Mouse (Mus musculus) limb, embryonic 12.5 days (tissue): Measurements from ENCODE around the gene Mafk. TPM values are rescaled to one million over a fixed set of nuclear protein-coding genes. Genes with fewer than 3 reads are reported as not detected.

Source experiments
- ATAC-seq: fragments of 200-750 bp; cut with Nextera tagmentation; 2 replicates; pipeline ENCODE4 v1.8.0; 2017; ENCODE audit warnings: low read depth, moderate TSS enrichment; ENCODE audit not compliant: insufficient number of reproducible peaks, insufficient read depth, low FRiP score, low TSS enrichment
- H3K27ac ChIP-seq: fragments of 300-500 bp; sonication (generic); 2 replicates; pipeline ENCODE4 v1.5.1; 2016; ENCODE audit warnings: mild to moderate bottlenecking, moderate library complexity
- H3K27me3 ChIP-seq: fragments of 300-500 bp; sonication (generic); 2 replicates; pipeline ENCODE4 v1.6.1; 2016; ENCODE audit warnings: mild to moderate bottlenecking, moderate library complexity
- H3K36me3 ChIP-seq: fragments of 300-500 bp; sonication (generic); 2 replicates; pipeline ENCODE4 v1.6.1; 2016; ENCODE audit warnings: mild to moderate bottlenecking, moderate library complexity
- H3K4me1 ChIP-seq: fragments of 300-500 bp; sonication (generic); replicated peaks from 2 replicates; pipeline ENCODE4 v1.6.1; 2016
- H3K4me2 ChIP-seq: fragments of 300-500 bp; sonication (generic); 2 replicates; pipeline ENCODE4 v1.6.1; 2016; ENCODE audit warnings: mild to moderate bottlenecking, moderate library complexity
- H3K4me3 ChIP-seq: fragments of 300-500 bp; sonication (generic); replicated peaks from 2 replicates; pipeline ENCODE4 v1.5.1; 2016; ENCODE audit warnings: mild to moderate bottlenecking
- H3K9ac ChIP-seq: fragments of 300-500 bp; sonication (generic); replicated peaks from 2 replicates; pipeline ENCODE4 v1.6.1; 2016; ENCODE audit warnings: mild to moderate bottlenecking, moderate library complexity
- H3K9me3 ChIP-seq: fragments of 300-500 bp; sonication (generic); 2 replicates; pipeline ENCODE4 v1.6.1; 2016; ENCODE audit warnings: mild to moderate bottlenecking, moderate library complexity
- WGBS: fragments of 180-500 bp; shearing (Covaris S2); methylation state at CpG from one replicate; pipeline ENCODE4 v1.1.7; 2016; 5-methylcytosine and 5-hydroxymethylcytosine counted together
- polyA plus RNA-seq: library from polyadenylated mRNA; unstranded; fragments of >200 nt; fragmentation: Nextera tagmentation; extraction: Ambion mirVana; gene quantifications from 2 replicates; pipeline ENCODE4 v1.2.1, GENCODE M21; 2016

The Mafk gene
- polyA plus RNA-seq, 1 experiment from 2014 or later: 7.0 TPM

DNA sequence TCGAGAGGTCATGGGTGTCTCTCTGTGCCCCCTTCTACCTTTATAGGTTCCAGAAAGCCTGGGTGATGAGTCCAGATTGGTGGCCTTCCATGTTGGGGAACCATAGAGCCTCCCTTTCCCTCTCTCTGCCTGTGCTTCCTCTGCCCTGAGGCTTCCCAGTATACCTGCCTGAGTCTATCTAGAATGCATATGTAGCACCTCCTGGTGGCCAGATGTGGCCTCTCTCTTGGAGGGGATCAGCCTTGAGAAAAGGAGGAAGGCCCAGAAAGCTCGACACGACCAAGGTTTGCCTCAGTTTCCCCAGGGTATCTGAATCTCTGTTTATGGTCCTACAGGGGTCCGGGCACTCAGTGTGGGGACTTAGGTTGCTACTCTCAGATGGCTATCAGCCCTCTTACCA lies 27.5 kb downstream of the Mafk start:
- whole genome bisulfite sequencing: 56% methylated on average over 4 of the region's 4 CpGs
- H3K27ac ChIP-seq: no peak overlapping the region
- no peak for ATAC-seq

DNA sequence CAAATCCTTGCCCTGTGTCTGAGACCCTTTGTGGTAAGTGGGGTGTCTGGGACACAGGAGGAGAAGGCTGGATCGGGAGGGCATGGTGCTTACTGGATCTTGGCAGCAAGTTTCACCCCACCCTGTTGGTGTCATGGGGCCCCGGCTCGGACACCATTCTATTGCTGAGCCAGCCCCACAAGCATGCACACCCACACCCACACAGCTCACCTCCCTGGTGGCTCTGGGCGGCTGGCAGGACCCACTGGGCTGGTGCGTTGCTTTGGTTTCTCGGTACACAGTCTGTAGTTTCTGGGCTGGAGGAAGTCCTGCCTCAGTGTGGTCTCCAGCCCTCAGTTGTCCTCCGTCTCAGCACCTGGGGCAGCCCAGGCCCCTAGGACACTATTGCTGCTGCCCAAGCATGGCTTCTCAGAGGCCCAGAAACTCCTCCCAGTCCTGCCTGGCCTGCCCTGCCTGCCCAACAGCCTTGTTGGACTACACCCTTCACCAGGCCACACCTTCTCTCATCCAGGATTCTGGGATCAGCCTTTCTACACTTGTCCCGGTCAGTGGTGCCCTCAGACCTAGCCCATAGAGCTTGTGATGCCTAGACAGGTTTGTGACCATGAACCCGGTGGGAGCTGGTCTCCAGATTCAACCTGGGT lies 28.3 kb downstream of the Mafk start, which contains the start of gene Tmem184a:
Tmem184a (minus strand) TSS at position 380 of the 644 bp plus-strand sequence.
- no peak for ATAC-seq
- Histone ChIP-seq H3K4me1 (peaks cover 14% of the 10 kb centered on the region; the same call in 1 of the 2 replicates), H3K27me3 (peaks cover 23% of the 10 kb centered on the region), H3K9ac (no peak within 1 kb of the TSS), H3K36me3 (peaks cover 37% of the 10 kb centered on the region), H3K4me3 (no peak within 1 kb of the TSS), H3K27ac (no peak within 1 kb of the TSS), H3K4me2 (no peak within 1 kb of the TSS), H3K9me3 (no peaks in the 10 kb centered on the region)
- WGBS: 89% methylated on average over 9 of the region's 9 CpGs

More for the DNA sequence above, 27.5 kb downstream of the Mafk start:
- H3K36me3 ChIP-seq: peaks cover 31% of the 10 kb centered on the region
- H3K27me3 ChIP-seq: peaks cover 31% of the 10 kb centered on the region
- H3K4me3 ChIP-seq: no peak overlapping the region
- H3K4me1 ChIP-seq: peaks cover 14% of the 10 kb centered on the region
- no peaks in the 10 kb centered on the region for H3K9me3 ChIP-seq
- H3K9ac ChIP-seq: no peak overlapping the region
- no peak overlapping the region for H3K4me2 ChIP-seq

DNA sequence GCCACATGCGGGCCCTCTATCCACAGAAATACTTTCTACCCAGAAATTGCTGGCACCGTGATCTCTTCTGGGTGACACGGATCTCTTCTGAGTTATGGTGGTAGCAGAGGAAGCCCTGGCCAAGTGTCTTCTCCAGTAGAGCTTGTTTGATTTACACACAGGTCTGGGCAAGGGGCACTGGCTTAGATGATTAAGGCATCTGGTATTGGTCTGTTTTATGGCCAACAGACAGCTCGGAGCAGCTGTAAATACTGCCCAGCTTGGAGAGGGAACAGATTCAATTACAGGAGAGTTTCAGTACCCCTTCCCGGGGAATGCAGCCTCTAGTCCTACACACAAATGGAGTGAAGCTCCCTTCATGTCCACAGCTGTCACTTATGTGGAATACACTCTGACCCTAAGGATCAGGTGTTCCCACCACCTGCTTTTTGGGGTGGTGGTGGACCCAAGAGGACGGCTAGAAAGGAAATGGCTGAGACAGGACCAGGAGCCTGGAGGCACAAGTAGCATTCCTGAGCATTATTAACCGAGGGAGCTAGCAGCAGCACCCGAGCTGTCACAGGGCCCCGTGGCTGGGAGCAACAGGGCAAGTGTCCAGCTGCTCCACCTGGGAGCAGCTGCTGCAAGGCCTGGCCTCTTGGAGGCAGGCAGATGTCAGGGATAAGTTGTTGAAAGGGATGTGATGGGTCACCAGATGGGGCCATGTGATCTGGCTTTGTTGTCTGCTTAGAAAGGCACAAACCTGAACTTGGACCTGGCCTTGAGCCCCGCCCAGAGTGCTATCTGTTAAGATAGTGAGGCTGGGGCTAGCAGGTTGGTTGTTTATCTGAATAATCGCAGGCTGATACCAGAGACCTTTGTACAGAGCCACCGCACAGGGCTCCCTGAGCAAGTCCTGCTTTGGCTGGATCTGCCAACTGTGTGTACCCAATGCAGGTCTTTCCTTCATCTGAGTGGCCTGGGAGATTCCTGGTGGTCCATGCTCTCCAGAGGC lies 30.4 kb downstream of the Mafk start:
- peaks cover 39% of the 10 kb centered on the region for H3K36me3 ChIP-seq
- H3K4me2 ChIP-seq: no peak overlapping the region
- H3K9ac ChIP-seq: no peak overlapping the region
- no peaks in the 10 kb centered on the region for H3K9me3 ChIP-seq
- H3K4me1 ChIP-seq: peaks cover 25% of the 10 kb centered on the region
- ATAC-seq: no peak; the same call in 1 of the 2 replicates
- no peak overlapping the region for H3K4me3 ChIP-seq
- WGBS: 35% methylated on average over 12 of the region's 12 CpGs
- H3K27me3 ChIP-seq: peaks cover 2% of the 10 kb centered on the region; the same call in 1 of the 2 replicates
- H3K27ac ChIP-seq: 0 out of 2 replicates have a peak overlapping the region, but pooled peaks have one; percentile 24

DNA sequence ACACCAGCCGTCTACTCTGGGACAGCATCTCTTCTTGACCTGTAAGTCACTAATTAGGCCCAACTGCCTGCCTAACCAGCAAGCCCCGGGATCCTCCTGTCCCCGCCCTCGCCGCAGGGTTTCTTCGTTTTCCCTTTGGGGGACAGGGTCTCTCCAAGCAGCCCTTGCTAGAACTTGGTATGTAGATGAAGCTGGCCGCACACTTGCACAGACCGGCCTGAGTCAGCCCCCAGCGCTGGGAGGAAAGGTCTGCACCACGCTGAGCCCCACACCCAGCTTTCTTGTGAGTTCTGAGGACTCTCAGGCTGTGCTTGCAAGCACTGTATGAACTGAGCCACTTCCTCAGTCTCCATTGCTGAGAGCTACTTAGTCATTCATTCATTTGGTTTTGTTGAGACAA lies 33.2 kb downstream of the Mafk start:
- Histone ChIP-seq H3K4me2 (no peak overlapping the region), H3K9ac (no peak overlapping the region), H3K27ac (no peak overlapping the region), H3K4me1 (peaks cover 25% of the 10 kb centered on the region), H3K27me3 (no peaks in the 10 kb centered on the region), H3K4me3 (no peak overlapping the region), H3K9me3 (no peaks in the 10 kb centered on the region), H3K36me3 (peaks cover 39% of the 10 kb centered on the region)
- no peak for ATAC-seq
- 91% methylated on average over 10 of the region's 10 CpGs for WGBS

DNA sequence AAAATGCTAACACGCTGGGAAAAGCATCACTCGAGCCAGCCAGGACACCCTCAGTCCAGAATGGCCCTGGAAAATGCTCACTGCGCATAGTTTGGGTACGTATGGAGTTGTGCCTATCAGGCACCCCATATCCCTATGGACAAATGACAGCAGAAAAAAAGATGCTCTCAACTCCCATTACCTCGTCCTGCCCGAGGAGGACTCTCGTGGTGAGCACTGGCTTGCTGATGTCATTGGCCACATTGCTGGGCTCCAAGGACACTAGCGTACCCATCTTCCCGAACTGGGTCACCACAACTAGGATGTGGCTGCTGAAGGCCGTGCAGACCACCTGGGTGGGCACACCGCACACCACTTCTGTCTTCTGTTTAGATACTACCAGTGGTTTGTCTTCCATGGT lies 34.6 kb downstream of the Mafk start:
- H3K27ac ChIP-seq: no peak overlapping the region
- peak overlapping the region; percentile 97 for H3K4me2 ChIP-seq
- H3K9ac ChIP-seq: peak overlapping the region; percentile 84
- peaks cover 36% of the 10 kb centered on the region for H3K36me3 ChIP-seq
- H3K4me3 ChIP-seq: peak overlapping the region; percentile 90
- WGBS: 38% methylated on average over 11 of the region's 11 CpGs
- H3K27me3 ChIP-seq: no peaks in the 10 kb centered on the region
- ATAC-seq: no peak
- no peaks in the 10 kb centered on the region for H3K9me3 ChIP-seq
- H3K4me1 ChIP-seq: peaks cover 25% of the 10 kb centered on the region

DNA sequence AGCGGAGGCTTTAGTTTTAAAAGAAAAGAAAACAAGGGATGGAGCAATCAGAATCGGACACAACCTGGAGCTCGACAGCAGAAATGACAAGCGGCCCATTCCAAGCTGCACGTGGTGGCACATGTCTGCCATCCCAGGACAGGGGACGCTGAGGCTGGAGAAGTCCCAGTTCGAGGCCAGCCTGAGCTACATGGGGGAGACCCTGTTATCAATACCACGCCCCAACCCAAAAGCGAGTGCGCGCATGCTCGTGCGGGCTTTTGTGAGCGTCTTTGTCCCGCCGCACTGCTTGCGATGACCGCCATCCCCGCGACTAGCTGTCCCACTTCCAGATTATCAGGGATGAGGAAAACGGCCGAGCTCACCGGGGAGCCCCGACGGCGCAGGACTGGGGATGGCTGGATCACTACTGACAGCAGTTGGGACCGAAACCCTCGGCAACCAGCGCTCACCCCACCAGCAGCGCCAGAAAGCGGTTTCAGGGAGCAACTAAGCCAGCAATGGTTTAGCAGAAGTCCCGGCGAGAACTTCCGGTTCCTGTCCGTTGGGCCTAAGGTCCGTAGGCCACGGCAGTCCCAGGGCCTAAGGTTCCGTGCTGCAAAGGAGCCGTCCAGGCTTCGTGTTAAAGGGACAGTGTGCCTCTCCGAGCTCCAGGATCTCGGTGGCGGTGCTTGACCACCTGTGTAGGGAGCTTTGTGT lies 35.2 kb downstream of the Mafk start, which contains the start of the genes Gm26938 and Psmg3:
Gm26938 (minus strand) TSS at position 51 of the 699 bp plus-strand sequence.
Psmg3 (minus strand) TSS at position 529 of the 699 bp plus-strand sequence.
- H3K27me3 ChIP-seq: no peaks in the 10 kb centered on the region
- H3K4me2 ChIP-seq: peak within 1 kb of the TSS; percentile 97
- no peaks in the 10 kb centered on the region for H3K9me3 ChIP-seq
- peak; percentile 80 for ATAC-seq
- H3K36me3 ChIP-seq: peaks cover 31% of the 10 kb centered on the region
- H3K9ac ChIP-seq: peak within 1 kb of the TSS; percentile 84
- peak within 1 kb of the TSS; percentile 90 for H3K4me3 ChIP-seq
- peak within 1 kb of the TSS; percentile 76; the same call in 1 of the 2 replicates for H3K27ac ChIP-seq
- under 1% methylated on average over 43 of the region's 43 CpGs for WGBS
- H3K4me1 ChIP-seq: peaks cover 21% of the 10 kb centered on the region

DNA sequence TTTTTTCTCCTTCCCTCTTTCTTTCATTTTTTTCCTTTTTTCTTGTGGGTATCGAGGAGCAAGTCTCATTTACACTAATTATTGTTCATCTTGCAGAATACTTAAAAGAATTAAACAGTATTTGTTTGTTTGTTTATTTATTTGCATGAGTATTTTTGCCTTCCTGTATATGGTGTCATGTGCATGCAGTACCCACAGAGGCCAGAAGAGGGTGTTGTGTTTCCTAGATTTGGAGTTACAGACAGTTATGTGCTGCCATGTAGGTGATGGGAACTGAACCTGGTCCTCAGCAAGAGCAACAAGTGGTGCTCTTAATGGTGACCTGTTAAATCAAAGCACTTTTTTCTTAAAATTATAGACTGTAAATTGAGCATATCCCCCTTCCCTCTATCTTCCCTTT lies 36.3 kb downstream of the Mafk start:
- H3K4me1 ChIP-seq: peaks cover 14% of the 10 kb centered on the region
- no peaks in the 10 kb centered on the region for H3K9me3 ChIP-seq
- H3K27ac ChIP-seq: no peak overlapping the region
- 96% methylated on average over 1 of the region's 1 CpGs for WGBS
- H3K36me3 ChIP-seq: peaks cover 20% of the 10 kb centered on the region
- no peak overlapping the region for H3K4me3 ChIP-seq
- H3K27me3 ChIP-seq: no peaks in the 10 kb centered on the region
- H3K9ac ChIP-seq: no peak overlapping the region
- no peak overlapping the region for H3K4me2 ChIP-seq
- no peak for ATAC-seq

DNA sequence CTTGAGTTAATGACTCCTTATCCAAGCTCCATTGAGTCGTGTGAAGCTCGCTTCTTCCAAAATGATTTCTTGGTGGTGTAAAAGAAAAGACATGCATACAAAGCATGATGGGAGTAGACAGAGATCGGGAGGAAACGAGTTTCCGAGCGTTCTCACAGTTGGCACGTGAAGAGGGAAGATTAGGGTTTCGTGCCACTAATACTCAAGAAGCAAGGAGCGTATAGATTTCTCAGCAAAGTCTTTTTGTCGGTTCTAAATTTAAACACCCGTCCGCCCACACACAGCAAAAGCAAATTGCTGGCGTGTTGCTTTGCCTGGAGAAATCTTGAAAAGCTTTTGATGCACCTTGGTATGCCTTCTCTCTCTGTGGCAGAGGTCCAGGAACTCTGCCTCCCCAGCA lies 38.1 kb downstream of the Mafk start:
- Histone ChIP-seq H3K9ac (no peak overlapping the region), H3K4me2 (no peak overlapping the region), H3K4me1 (peaks cover 11% of the 10 kb centered on the region), H3K36me3 (peaks cover 5% of the 10 kb centered on the region), H3K4me3 (no peak overlapping the region), H3K27me3 (no peaks in the 10 kb centered on the region), H3K27ac (no peak overlapping the region), H3K9me3 (no peaks in the 10 kb centered on the region)
- 81% methylated on average over 13 of the region's 13 CpGs for WGBS
- no peak for ATAC-seq

DNA sequence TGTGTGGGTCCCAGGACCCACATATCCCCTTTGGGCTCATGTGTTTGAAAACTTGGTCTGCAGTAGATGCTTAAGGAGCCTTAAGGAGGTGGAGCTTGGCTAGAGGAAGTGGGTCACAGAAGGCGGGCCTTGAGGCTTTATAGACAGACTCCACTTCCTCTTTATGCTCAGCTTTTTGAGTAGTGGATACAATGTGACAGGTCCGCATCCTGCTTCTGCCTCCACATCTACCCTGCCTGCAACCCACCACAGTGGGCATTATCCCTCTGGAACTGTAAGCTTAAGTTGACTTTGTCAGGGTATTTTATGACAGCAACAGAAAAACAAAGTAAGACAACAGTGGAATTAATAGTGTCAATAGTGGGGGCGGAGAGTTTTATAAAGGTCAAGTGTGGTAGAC lies 39.4 kb downstream of the Mafk start:
- H3K9me3 ChIP-seq: no peaks in the 10 kb centered on the region
- WGBS: 88% methylated on average over 3 of the region's 3 CpGs
- no peak overlapping the region for H3K27ac ChIP-seq
- ATAC-seq: no peak
- H3K4me1 ChIP-seq: peaks cover 4% of the 10 kb centered on the region
- no peak overlapping the region for H3K9ac ChIP-seq
- no peak overlapping the region for H3K4me3 ChIP-seq
- H3K27me3 ChIP-seq: peaks cover under 1% of the 10 kb centered on the region; the same call in 1 of the 2 replicates
- no peaks in the 10 kb centered on the region for H3K36me3 ChIP-seq
- H3K4me2 ChIP-seq: no peak overlapping the region

DNA sequence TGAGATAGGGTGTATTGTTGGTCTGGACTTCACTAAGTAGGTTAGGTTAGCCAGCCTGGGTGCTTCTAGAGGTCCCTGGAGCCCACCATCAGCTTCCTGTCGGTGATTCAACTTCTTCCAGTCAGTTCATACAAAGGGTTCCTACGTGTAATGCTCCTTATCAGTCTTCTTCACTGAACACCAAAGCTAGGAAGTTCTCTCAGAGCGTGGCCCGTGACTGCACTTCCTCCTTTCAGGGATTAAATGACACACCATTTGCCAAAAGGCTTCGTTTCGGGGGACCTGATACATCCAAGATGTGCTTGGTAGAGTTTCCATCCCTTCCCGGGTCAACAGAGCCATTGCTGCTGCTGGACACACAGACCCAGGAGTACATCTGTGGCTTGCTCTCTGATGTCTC lies 40.8 kb downstream of the Mafk start:
- Histone ChIP-seq H3K27me3 (peaks cover 3% of the 10 kb centered on the region; the same call in 1 of the 2 replicates), H3K9ac (no peak overlapping the region), H3K4me2 (no peak overlapping the region), H3K4me1 (no peaks in the 10 kb centered on the region), H3K36me3 (no peaks in the 10 kb centered on the region), H3K4me3 (no peak overlapping the region), H3K9me3 (no peaks in the 10 kb centered on the region), H3K27ac (no peak overlapping the region)
- ATAC-seq: no peak
- WGBS: 79% methylated on average over 7 of the region's 7 CpGs
